Mouse (Mus musculus) heart, adult 18-20 months (tissue): ENCODE results near the gene Klhl32. TPM values are rescaled to one million over a fixed set of nuclear protein-coding genes. Genes with fewer than 3 reads are reported as not detected.
"Not testable (repeated sequence)": the region's sequence is repeated elsewhere in the genome, so short reads cannot be mapped to it uniquely, and the experiment has no call there.

Experiments used
- DNase-seq, 2 experiments: peaks; one replicate each; pipeline ENCODE4 v3.0.0; 2021 to 2022; ENCODE audit warnings: mixed read lengths in 1 of 2
- total RNA-seq, 2 experiments: library from RNA; stranded (reverse); gene quantifications; 2 replicates each; pipeline ENCODE4 v1.2.3; 2021

Klhl32 gene
- total RNA-seq, 2 experiments from 2014 or later = 2.0 to 2.2 TPM

DNA sequence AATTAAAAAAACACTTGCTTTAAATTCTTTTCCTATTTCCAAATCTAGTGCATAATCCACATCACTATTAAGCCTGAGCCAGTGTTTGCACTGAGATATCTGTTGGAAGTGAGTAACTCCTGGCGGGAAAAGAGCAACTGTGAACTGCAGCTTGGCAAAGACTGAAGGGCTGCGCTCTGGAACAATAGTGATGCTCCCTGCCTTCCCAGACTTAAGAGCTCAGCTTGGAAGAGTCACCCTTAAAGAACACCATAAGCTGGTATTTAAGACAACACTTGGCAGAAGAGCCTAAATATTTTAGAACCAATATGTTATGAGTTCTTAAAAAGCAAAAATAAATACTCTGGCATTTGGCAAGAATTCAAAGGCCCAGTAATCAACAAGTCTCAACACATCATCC, 55.7 kb downstream of the Klhl32 start:
- DNase-seq = no peak

DNA sequence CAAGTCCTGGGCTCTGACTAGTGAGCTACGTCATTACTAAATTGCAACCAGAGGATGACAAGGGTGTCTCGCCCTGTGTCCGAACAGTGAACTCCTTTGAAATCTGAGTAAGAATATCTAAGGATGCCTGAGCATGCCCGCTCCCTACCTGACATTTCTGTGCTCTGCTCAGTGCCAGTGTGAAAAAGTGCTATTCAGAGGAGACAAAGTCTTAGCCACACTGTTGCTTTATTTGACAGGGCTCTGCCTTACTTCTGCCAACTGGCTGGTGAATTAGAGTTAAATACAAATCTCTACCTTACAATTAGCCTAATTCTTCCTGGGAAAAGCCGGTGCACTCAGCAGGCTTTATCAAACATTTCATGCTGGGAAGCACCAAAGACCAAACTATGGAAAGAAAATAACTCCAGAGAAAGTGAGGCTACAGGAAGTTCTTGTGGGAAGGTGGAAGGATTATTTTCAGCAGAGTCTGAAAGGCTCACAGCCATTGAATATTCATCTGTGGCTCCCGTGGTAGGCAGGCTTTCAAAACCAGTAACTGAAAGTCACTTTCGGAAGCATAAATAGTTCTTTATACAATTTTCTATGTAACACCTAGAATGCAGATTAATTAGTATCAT, 57.1 kb downstream of the Klhl32 start:
- DNase-seq = no peak

DNA sequence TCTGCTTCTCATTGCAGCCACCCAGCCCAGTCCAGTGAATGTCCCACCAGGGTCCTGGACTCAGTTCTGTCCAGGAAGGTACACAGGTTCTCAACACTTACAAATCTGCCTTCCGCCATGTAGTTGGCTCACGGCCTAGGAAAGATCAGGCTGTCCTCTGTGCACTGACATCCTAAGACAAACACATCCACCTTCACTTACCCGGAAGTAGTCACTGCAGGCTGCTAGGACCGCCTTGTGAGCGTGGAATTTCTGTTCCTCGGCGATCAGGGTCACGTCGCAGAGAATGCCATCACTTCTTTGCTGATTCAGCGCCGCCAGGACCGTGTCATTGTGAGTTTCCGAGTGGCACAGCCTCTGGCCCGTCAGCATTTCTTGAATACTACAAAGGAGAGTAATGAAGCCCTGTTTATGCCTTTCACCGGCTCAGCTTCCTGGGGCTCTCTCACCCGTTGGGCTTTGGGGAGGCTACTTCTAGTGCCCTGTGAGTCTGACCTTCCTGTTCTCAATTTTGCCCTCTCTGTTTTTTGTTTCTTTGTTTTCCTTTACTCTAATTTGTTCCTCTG, 58.4 kb downstream of the Klhl32 start:
- DNase-seq = no peak

DNA sequence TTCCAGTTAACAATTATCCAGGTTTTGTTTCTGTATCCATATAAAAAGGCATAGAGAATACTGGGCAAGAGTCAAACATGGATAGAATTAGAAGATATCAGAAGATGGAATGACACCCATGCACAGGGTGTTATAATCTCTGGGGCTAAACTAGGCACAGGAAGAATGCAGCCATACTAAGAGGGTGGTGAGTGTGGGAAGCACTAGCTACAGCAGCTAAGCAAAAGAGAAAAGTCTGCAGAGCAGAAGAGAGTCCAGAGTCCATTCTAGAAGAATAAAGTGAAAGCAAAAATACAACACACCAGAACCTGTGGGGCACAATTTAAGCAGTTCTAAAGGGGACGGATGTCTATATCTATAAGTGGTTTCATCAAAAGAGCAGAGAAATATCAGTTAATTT, 61.6 kb downstream of the Klhl32 start:
- no peak for DNase-seq

DNA sequence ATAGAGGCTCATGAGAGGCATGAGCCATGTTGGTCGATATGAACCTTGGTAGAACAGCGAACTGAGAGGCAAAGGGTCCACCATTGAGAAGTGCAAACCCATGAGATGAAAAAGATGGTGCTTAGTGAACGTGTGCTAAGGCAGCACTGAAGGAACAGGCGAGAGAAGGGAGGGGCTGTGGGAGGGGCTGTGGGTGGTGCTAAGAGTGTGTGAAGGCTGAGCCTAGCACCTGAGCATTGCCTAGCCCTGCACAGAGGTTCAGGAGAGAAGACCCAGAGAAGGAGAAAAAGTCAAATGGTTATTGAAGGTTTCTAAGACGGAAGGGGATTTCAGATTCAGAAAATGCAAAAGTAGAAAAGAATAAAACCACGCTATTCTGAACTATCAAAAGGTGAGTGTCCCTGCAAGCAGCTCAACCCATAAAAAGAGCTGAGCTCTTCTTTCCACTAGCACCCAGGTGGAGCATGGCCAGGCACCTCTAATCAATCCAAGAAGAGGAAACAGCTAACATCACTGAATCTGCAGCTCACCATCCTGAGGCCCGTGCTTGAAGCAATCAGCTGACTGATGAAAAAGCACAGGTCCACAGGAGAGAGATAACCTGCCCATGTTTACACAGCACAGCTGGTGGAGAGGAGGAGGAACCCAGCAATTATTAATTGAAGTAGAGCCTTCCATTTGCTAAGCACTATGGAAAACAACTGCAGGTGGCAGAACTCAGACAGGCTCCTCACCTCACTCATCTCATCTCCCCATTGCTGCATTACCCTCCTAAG, 65.0 kb downstream of the Klhl32 start:
- no peak for DNase-seq

DNA sequence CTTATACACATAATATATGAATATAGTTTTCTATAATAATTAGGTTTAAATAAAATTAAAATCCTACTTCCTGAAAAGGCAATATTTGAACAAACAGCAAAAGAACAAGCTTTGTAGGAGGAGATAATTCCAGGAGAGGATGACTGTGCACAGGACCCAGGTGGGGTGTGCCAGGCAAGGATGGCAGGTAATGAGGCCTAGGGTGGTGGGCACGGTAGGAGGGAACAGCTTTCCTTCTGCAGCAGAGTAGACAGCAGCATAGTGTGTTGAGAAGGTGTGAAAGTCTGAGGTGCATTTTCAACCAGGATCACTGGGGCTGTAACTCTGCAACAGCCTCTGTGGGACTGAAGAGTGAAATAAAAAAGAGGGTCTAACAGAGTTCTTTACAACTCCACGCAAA, 85.0 kb downstream of the Klhl32 start:
- DNase-seq = no peak

DNA sequence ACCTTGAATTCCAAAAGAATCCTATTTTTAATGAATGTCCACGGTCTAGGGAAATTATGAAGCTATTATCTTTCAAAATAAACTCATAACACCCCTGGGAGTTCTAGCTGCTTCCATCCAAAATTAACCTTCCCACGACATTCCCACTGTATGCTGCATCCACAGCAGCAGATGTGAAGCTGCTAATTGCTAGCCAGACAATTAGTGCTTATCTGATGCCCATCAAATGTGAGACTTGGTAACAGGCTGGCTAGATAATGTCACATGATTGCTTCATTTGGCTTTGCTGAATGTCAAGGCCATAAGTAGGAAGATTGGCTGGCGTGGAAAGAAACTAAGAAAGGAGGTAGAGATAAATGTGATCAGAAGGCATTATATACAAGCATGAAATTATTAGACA, 85.5 kb downstream of the Klhl32 start:
- DNase-seq = no peak

DNA sequence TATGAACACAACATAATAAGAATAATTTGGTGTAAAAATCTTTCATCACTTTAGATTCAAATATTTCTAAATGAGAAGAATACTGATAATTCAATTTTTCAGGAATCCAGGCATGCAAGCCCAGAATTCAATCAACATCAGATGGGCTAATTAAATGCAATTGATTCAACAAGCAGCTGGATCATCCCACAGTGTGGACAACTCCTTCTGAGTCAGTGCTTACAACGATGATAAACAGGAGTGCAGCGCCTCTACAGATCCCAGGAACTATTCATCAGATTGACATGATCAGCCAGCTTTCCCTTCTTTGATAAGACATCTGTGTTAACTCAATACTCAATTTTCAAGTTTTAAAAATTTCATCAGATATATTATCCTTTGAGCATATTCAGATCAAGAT, 86.4 kb downstream of the Klhl32 start:
- no peak for DNase-seq

DNA sequence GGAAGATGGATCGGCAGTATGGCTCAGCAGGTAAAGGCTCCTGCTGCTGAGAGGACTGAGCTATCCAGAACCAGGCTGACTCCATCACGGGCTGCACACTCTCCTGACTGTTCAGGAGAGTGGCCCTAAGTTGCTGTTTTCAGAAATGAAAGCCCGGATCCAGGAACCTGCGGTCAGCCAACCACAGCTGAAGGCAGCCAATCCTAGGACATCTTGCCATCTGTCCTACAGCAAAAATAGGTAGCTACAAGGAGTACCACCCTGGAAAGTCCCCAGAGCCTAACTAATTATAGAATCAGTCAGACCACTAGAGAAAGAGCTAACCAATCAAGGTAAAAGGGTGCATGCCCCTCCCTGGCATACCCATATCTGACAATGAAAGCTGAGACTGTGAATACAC, 87.5 kb downstream of the Klhl32 start:
- DNase-seq = peak in 1 of 2 experiments; percentile 2

DNA sequence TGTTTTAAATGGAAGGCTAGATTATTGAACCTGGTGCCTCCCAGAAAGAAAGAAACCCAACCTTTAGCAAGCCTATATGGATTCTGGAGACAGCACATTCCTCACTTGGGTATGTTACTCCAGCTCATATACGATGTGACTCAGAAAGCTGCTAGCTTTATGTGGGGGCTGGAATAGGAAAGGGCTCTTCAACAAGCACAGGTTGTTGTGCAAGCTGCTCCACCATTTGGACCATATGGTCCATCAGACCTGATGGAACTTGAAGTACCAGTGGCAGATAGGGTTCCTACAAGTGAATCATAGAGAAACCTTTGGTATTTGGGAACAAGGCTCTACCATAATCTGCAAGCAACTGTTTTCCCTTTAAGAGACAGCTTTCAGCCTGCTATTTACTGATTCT, 92.0 kb downstream of the Klhl32 start:
- no peak for DNase-seq

DNA sequence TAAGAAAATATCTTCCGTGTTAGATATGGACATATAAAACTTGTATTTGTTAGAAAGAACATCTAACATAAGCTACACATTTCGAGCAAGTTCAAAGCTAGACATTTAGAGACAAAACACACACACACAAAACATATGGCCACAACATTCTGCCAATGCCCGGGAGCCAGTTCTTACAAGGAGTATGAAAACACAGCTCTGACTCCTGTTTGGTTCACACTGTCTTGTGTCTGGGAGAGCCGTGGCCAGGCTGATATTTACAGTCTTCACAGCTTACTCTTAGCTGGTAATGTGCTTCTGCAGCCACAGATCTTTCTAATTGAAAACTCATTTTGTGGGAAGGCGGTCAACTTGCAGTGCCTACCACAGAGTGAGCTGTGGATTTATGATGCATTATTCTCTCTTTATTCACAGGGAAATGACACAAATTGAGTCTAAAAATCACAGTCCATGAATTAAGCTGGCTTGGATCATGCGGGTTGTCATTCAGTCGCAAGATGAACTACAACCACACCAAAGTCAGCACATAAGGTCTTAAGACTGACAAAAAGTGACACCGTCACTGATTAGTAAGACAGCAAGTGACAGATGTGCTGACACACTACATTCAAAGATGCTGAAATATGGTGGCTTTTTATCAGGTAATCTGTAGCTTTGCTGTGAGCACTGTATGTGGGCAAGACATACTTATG, 98.3 kb downstream of the Klhl32 start:
- DNase-seq = no peak

DNA sequence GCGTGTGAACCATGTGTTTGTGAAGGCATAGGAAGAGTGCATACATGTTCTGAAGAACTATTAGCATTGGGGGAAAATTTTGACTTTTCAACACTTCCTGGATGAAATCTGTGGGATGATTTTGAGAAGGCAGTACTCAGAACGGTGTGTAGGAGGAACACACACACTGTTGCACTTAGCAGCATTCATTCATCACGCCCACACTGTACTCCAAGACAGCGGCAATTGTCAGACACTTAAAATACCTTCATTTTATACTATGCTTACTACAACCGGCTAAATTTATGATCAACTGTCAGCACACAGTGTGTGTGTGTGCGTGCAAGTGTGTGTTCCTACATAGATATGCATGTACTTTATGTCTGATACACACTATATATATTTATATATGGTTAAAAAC, 113.8 kb downstream of the Klhl32 start:
- no peak for DNase-seq

DNA sequence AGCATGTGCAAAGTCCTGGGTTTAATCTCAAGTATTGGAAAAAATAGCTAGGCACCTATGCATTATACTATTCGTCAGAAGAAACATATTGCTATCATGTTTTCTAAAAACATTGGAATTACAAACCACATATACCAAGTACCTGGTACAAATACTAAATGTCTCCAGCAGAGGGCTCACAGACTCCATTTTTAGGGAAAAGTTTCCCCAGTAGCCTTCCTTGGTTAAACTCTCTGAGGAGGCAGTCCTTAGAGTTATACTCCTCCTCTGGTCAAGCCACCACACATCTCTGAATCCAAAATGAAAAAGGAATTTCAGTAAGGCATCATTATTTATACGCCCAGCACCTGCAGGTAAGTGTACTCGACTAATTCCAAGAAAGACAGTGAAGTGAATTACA, 130.1 kb downstream of the Klhl32 start:
- peak; percentile 40 to 62 for DNase-seq

DNA sequence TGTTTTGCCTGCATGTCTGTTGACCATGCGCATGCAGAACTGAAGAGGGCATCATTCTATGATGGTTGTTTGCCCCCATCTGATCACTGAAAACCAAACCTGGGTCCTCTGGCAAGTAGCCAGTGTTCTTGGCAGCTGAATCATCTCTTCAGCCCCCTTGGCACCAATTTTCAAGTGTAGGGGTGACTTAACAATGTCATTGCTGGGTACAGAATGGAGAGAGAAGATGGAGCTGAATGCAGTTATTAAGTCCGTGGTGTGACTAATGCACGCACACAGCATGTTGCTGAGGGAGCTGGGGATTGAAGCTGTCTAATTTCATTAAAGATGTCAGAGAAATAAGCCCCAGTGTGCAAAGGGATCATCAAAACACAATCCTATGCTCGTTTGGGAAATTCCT, 135.4 kb downstream of the Klhl32 start:
- no peak for DNase-seq

DNA sequence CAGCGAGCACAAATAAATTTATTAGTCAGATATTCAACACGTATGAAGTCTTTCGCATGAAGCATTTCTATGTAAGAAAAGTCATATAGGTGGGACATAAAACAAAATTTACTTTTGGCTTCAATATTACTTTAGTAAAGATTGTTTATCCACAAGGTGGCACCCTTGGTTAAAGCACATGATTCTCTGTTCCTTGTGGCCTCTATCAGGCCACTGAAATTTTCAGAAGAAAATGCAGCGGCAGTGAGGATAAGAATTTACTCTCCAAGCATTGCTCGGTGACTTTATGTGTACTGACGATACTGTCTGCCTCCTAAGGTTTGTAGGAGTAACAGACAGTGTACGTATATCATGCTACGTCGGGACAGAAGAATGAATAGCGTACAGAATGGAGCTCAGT, 136.6 kb downstream of the Klhl32 start:
- DNase-seq = no peak

DNA sequence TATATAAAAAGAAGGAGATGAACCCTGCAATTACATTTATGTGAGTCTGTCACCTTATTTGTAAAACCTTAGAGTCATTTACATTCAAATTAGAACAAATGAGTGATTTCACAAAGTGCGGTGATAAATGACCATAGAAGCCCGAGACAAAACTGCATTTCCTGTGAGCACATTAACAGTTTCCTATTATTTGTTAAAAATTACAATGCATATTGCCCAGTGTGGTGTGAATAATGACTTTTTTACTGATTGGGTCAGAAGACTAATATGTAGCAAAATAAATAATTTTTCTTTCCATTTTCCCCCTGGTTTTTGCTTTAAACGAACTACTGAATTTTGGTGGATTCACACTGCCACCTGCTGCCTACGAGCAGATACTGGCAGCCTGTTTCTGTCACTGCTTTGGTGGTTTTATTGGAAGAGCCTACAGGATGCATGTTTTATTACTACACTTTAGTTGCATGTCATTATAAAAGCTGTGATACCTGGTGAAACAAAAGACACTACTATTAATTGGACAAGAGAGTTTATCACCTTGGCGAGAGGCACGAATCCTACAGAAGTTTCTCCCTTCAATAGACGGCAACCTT, 152.3 kb downstream of the Klhl32 start:
- no peak for DNase-seq

DNA sequence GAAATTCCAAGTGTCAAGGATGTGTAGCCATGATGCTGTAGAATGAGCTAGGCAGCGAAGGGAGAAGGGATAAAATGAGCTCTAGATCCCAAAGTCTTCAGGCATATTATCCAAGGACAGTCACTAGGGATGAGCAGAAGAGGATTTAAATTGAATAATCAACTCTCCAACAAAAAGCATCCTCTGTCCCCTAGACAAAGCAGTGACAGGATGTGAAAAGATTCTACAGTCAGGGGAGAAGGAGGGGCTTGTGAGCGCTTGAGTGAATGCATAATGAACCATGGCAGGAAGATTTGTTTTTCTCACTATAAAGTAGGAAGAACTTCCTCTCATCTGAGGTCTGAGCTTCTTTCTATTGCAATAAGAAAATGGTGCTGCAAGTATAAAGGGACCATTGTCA, 170.8 kb downstream of the Klhl32 start:
- no peak for DNase-seq

DNA sequence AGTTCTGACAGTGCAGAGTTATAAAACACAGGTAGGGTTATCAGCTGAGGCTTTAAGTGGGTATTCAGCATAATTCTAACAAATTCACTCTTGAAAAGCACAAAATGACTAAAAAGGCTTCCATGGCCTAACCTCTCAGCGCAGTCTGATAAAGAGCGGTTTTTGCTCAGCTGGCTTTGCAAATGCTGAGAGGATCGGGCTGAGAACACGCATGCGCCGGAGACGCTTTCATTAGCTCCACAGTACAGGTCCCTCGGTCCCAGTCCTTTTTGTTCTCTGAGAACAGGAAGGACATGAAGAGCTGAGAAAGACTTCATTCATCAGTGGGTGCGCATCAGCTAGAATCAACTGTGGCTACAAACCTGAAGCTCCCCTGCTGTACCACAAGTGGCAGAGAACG, 180.9 kb downstream of the Klhl32 start:
- DNase-seq = no peak

DNA sequence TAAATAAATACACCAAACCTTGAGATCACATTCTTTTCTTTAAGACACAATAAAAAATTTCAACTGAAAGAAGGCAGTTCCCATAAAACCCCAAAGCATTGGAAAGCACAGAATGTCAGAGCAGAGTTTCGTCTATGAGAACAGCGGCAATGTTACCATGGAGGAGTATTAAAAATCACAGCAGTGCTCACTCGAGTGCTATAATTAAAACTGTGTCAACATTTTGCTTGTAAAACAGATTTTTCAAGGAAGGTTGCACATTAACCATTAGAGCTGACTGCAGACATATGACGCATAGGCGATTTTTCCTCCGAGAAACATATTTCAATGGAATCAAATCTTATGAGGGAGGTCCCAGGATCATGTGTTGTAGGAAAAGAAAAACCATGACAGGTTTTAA, 191.7 kb downstream of the Klhl32 start:
- no peak for DNase-seq

DNA sequence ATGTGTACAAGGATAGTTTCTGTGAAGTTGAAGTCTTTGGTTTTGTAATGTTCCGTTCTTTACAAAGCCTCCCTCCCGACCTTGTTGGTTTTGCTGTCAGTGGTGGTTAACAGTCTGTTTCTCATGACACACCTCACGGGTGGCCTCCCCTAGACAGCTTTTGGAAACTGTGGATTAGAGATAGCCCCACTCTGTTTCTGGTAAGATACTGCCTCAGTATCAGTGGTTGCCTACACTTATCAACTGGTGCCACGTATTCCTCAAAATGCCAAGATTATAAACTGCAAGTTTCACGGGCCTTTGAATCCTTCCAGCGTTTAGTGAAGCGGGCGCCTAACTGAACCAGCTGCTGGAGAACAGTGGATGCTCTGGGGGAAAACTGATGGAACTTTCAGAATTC, 206.2 kb downstream of the Klhl32 start:
- DNase-seq = not testable (repeated sequence)

DNA sequence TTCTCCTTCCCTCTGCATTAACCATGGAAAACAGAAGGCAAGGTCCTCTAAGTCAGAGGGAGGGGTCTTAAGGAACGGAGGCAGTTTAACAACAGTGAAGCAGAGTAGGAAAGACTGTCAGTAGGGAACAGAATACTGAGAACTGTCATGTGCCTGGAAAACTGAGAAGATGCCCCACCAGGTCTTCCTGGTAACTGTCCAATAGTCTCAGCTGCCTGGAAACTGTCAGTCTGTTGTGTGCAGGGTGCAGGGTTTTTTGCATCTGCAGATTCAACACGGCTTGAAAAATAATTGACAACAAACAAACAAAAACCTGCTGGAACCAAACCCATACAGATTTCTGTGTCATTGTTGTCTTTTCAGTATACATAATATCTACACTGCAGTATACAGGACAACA, 208.6 kb downstream of the Klhl32 start:
- DNase-seq = no peak

DNA sequence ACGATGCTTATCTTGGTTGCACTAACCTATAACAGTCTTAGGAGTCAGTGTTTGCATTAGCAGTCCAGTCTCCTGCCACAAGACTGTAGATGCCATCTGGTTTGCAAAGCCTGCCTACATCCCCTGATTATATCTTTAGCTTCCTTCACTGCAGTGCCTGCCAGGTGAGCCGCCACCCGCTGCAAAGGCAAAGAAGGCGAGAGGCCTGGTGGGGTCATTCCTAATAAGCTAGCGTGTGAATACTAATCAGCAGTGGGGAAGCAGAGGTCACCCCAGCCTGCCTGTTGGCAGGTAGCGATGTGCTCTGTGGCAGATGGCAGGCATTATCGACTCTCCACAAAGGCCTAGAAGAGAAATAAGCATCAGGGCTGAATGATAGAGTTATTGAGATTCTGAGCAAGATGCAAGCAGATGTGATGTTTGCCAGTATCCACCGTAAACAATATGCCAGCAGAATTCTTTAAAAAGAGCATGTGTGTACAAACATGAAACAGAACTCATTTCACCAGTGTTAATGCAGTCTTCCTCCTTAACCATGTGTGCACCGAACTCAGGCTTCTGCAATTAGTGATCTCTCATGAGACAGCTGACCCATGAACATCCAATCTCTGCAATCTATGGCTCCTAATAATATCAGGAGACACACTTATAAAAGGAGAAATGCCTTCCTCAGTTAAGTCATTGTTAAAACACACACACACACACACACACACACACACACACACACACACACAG, 219.6 kb downstream of the Klhl32 start:
- DNase-seq = no peak
